Mouse (Mus musculus) E14TG2a.4 (cell line): ENCODE results near the gene Tprkb.

Experiments
- CTCF ChIP-seq: conservative IDR thresholded peaks from 2 replicates; pipeline ENCODE4 v1.5.1; 2014; ENCODE audit warnings: low read length
- POU5F1 ChIP-seq: IDR thresholded peaks from 2 replicates; pipeline ENCODE4 v1.6.1; 2014; ENCODE audit warnings: low read length, borderline replicate concordance

- TF ChIP-seq CTCF (no peak), POU5F1 (no peak)
These were observed 63.4 kb downstream of the Tprkb start for GRCm38 (mm10) chr6:85974941-85975617.
